Mouse (Mus musculus) layer of hippocampus, adult 18-20 months (tissue): ENCODE results near the gene Aqr. TPM values are rescaled to one million over a fixed set of nuclear protein-coding genes. Genes with fewer than 3 reads are reported as not detected.

Source experiments
- DNase-seq, 2 experiments: peaks; one replicate each; pipeline ENCODE4 v3.0.0; 2022; ENCODE audit warnings: low spot score in 2 of 2
- microRNA-seq, 2 experiments: library from miRNA; unstranded; fragments of <30 nt; microRNA quantifications; one replicate each; pipeline ENCODE4 v1.2.0; 2021
- total RNA-seq, 2 experiments: library from RNA; stranded (reverse); gene quantifications; 2 replicates each; pipeline ENCODE4 v1.2.3; 2021

The Aqr gene
- total RNA-seq, 2 experiments from 2014 or later, result 29.8 to 30.2 TPM

DNA sequence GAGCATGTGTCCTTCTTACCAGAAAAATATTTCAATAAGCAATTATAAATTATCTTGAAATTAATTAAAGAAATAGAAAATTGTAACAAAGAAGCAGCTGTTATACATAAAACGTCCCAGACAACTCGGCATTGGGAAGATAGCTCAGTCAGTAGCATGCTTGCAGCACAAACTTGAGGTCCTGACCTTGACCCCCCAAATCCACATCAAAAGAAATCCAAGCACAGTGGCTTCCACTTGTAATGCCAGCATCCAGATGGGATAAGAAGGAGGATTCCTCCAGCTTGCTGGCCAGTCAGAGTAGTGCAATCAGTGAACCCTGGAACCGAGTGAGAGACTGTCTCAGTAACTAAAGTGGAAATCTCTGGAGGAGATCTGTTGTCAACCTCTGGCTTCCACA is 120.6 kb downstream of the Aqr start:
- no peak for DNase-seq

- DNase-seq, result no peak
Measured at GRCm38 (mm10) chr2:114064004-114064403, 122.8 kb downstream of the Aqr start.

DNA sequence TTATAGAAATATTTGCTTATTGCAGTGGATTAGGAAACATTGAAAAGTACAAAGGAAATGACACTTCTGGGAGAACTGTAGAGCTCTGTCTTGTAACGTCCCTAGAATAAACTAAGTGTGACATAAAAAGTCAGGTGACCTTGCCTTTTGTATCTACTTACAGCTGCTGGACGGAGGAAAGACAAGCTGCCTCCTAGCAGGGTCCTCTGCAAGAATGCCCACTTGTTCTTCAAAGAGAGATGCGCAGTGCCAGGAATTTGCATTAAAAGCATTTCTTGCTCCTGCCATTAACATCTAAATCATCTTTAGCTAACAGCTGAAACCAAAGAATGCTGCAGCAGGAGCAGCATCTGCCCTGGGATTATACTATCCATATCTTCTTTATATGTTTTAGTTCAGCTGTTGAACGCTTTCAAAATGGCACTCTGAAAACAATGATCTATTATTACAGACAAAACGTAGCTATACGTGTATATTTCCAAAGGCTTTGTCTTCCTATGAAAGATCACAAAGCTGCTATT is 126.7 kb downstream of the Aqr start:
- DNase-seq, result no peak

GRCm38 (mm10) chr2:114059608-114060007 is 127.2 kb downstream of the Aqr start:
- DNase-seq, result no peak

DNA sequence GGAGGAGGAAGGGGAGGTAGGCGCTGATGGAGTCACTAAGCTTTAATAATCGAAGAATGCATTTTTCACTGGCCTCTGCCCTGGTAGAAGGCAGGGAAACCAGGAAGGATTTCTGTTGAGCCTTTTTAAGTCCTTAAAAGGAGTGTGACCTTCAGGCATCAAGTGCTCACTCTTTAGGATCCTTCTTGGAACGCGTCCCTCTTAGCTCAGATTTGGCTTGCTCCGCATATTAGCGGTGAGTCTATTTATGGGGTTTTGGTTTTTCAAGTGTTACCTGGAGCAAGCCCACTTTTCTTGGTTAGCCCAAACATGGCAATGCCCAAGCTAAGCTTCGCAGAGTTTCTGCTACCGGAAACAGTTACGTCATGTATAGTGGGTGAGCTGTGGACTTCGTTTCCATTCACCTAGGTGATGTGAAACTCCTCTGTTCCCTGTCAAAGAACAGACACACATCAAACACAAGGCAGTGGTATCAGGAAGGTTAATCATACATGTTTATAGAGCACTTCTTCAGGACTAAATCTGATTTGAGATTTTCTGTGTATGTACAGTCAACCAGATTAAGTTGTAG is 128.5 kb downstream of the Aqr start:
- no peak for DNase-seq

- DNase-seq, result peak in 1 of 2 experiments; percentile 10
Measured at GRCm38 (mm10) chr2:114057303-114057853, 129.4 kb downstream of the Aqr start.

DNA sequence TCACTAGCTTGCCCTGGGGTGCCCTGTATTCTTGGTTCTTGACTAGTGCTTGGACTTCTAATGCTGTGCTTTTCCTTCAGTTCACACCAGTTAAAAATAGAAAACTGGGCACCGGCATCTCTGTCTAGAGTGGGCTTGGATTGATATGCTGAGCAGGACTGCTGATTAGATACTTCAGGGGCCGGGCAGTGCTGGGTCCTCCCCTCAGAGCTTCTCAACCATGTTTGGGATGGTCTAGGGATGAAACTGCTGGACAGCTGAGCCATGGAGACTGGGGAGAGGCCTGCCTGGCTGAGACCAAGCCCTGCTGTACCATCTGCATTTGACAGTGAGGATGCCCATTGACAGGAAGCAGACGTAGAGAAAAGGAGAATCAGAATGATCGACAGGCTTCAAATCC is 132.7 kb downstream of the Aqr start:
- no peak for DNase-seq

- DNase-seq, result no peak
Measured at GRCm38 (mm10) chr2:114052696-114053598, 133.9 kb downstream of the Aqr start, which contains the start of gene Actc1. Gene Actc1, minus strand, starts transcription at chr2:114053548.

DNA sequence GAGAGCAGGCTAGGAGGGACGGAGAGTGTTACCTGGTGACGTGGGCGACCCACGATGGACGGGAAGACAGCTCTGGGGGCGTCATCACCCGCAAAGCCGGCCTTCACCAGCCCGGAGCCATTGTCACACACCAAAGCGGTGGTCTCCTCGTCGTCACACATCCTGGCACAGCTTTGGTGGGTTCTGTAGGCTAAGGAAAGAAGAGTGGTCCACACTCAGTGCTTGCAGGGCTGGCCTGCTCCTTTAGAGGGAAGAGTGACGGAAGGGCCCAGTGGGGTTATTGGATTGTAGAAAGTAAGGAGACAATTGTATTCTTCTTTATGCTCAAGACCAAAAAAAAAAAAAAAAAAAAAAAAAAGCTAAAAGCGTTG is 135.0 kb downstream of the Aqr start:
- DNase-seq, result no peak

Small RNA genes within 50 kb of the gene (microRNA-seq; reads per million reads assigned to microRNA genes)
- 0 reads per million in 2 experiments for gene Mir7002

Other genes starting within 250 kb of the Aqr start
- gene Gjd2, start 173.4 kb downstream of the Aqr start, total RNA-seq, result 1 to 10 TPM; 4.5 to 4.8 TPM
- not detected for gene Actc1, start 133.5 kb downstream of the Aqr start, total RNA-seq
- 10 to 100 TPM; 20.8 to 21.7 TPM for gene Zfp770, start 14.4 kb upstream of the Aqr start, total RNA-seq